8 mouse cellular contexts compared by ENCODE assay signal in genomic region chr11:117599788-117600263, GRCm38 (mm10). TPM values are rescaled to one million over a fixed set of nuclear protein-coding genes. Genes with fewer than 3 reads are reported as not detected.
DNase-seq lines count a peak whose midpoint lies in the region; ATAC-seq and TF ChIP-seq lines count a peak whose summit lies in the region.

No protein-coding gene starts in this region.

- H3K27ac ChIP-seq in heart, embryonic 11.5 days (ENCODE audit: low read depth, low read length): no peak overlapping the region
- H3K27ac ChIP-seq in bone marrow macrophage, adult 2 months (ENCODE audit: insufficient read depth, low read depth, low read length): no peak overlapping the region
- H3K27ac ChIP-seq in hindbrain, embryonic 14.5 days: peak overlapping the region; percentile 89
- H3K27ac ChIP-seq in midbrain, embryonic 10.5 days (replicated peaks): no peak overlapping the region; the same call in 1 of the 2 replicates

- ATAC-seq in heart, embryonic 11.5 days (replicated peaks; ENCODE audit: insufficient number of reproducible peaks, low FRiP score, low TSS enrichment): no peak
- ATAC-seq in hindbrain, embryonic 14.5 days (ENCODE audit: low FRiP score): no peak

- no peaks in the 10 kb centered on the region for H3K9me3 ChIP-seq in heart, embryonic 11.5 days (replicated peaks; ENCODE audit: control insufficient read depth, low read length)
- H3K9me3 ChIP-seq in hindbrain, embryonic 14.5 days (ENCODE audit: control insufficient read depth, low read length): no peaks in the 10 kb centered on the region
- no peaks in the 10 kb centered on the region for H3K9me3 ChIP-seq in midbrain, embryonic 10.5 days (replicated peaks)

- no peak for TF ChIP-seq CTCF in bone marrow macrophage, adult 2 months (IDR thresholded peaks at IDR 0.05; ENCODE audit: low read depth, low read length)

- intact Hi-C loops in heart, postnatal 14 days (cut with DNase I): loop anchor here (5.0 kb wide), 2 partner anchors 43 to 213 kb away; no protein-coding TSS in a partner anchor

- no peak for DNase-seq in heart, postnatal 14 days
- DNase-seq in hindbrain, embryonic 14.5 days (ENCODE audit: low spot score): no peak
- DNase-seq in midbrain, embryonic 10.5 days (ENCODE audit: low spot score): no peak
- no peak for DNase-seq in layer of hippocampus, adult 9-10 months (ENCODE audit: low spot score)
- DNase-seq in right cerebral cortex, postnatal 25 days: no peak
- DNase-seq in layer of hippocampus, postnatal 36 days: no peak

- no peak overlapping the region for H3K9ac ChIP-seq in heart, embryonic 11.5 days (ENCODE audit: low read depth, low read length)
- H3K9ac ChIP-seq in hindbrain, embryonic 14.5 days: 0 out of 2 replicates have a peak overlapping the region, but pooled peaks have one; percentile 7

- peaks cover 64% of the 10 kb centered on the region for H3K27me3 ChIP-seq in heart, embryonic 11.5 days (ENCODE audit: control insufficient read depth, insufficient read depth, low read length)
- peaks cover 4% of the 10 kb centered on the region; the same call in 1 of the 2 replicates for H3K27me3 ChIP-seq in hindbrain, embryonic 14.5 days (ENCODE audit: control insufficient read depth, insufficient read depth, low read length)
- H3K27me3 ChIP-seq in midbrain, embryonic 10.5 days (ENCODE audit: low read depth, poor library complexity, severe bottlenecking): peaks cover 95% of the 10 kb centered on the region

- peak overlapping the region; percentile 35; the same call in 1 of the 2 replicates for H3K4me3 ChIP-seq in heart, embryonic 11.5 days (ENCODE audit: low read depth, low read length)
- H3K4me3 ChIP-seq in bone marrow macrophage, adult 2 months (ENCODE audit: insufficient read depth, low read length): peak overlapping the region; percentile 65
- no peak overlapping the region for H3K4me3 ChIP-seq in hindbrain, embryonic 14.5 days (replicated peaks; ENCODE audit: low read length)
- peak overlapping the region; percentile 22 for H3K4me3 ChIP-seq in midbrain, embryonic 10.5 days

- no peak for TF ChIP-seq POLR2A in bone marrow macrophage, adult 2 months (IDR thresholded peaks at IDR 0.05; ENCODE audit: borderline replicate concordance, low read depth, low read length)

- H3K36me3 ChIP-seq in heart, embryonic 11.5 days (ENCODE audit: control insufficient read depth, insufficient read depth, low read length): no peaks in the 10 kb centered on the region
- no peaks in the 10 kb centered on the region for H3K36me3 ChIP-seq in hindbrain, embryonic 14.5 days (replicated peaks; ENCODE audit: control insufficient read depth, insufficient read depth)
- H3K36me3 ChIP-seq in midbrain, embryonic 10.5 days: no peaks in the 10 kb centered on the region

- peak overlapping the region; percentile 71 for H3K4me2 ChIP-seq in heart, embryonic 11.5 days
- H3K4me2 ChIP-seq in hindbrain, embryonic 14.5 days (replicated peaks): peak overlapping the region; percentile 30

- WGBS in heart, embryonic 11.5 days (ENCODE audit: insufficient replicate concordance): 12% methylated on average over 14 of the region's 14 CpGs
- WGBS in hindbrain, embryonic 14.5 days: 10% methylated on average over 14 of the region's 14 CpGs
- 12% methylated on average over 14 of the region's 14 CpGs for WGBS in midbrain, embryonic 10.5 days

- peaks cover 15% of the 10 kb centered on the region for H3K4me1 ChIP-seq in heart, embryonic 11.5 days (ENCODE audit: control insufficient read depth, insufficient read depth, low read length)
- H3K4me1 ChIP-seq in bone marrow macrophage, adult 2 months (ENCODE audit: control insufficient read depth, insufficient read depth, low read length): no peaks in the 10 kb centered on the region
- peaks cover 45% of the 10 kb centered on the region for H3K4me1 ChIP-seq in hindbrain, embryonic 14.5 days (replicated peaks; ENCODE audit: control insufficient read depth, insufficient read depth, low read length)
- peaks cover 69% of the 10 kb centered on the region for H3K4me1 ChIP-seq in midbrain, embryonic 10.5 days

RNA-seq across cellular contexts. Expression of gene Tnrc6c, which starts 54.3 kb away (rescaled TPM):
- 7.0 and 8.1 TPM in 2 replicates for polyA plus RNA-seq in heart, embryonic 11.5 days (2014; fragmentation: Nextera tagmentation; extraction: Ambion mirVana)
- 10 to 100 TPM; 36.2 to 36.5 TPM for total RNA-seq in heart, postnatal 14 days (2021)
- polyA plus RNA-seq in bone marrow macrophage, adult 2 months (2012; ENCODE audit: insufficient read depth, insufficient read length, missing spikeins): 16.4 and 16.9 TPM in 2 replicates
- 23.4 and 25.1 TPM in 2 replicates for polyA plus RNA-seq in hindbrain, embryonic 14.5 days (2014; fragmentation: Nextera tagmentation; extraction: Ambion mirVana)
- polyA plus RNA-seq in midbrain, embryonic 10.5 days (2016; fragmentation: Nextera tagmentation; extraction: Ambion mirVana): 9.4 and 12.4 TPM in 2 replicates
- 10 to 100 TPM; 67.5 to 75.6 TPM for total RNA-seq in layer of hippocampus, postnatal 36 days (2021)
